Mouse (Mus musculus): ENCODE data around the gene Spsb3. TPM values are rescaled to one million over a fixed set of nuclear protein-coding genes. Genes with fewer than 3 reads are reported as not detected.

Gene Spsb3
- polyA plus RNA-seq, 1 experiment from 2014 or later: 32.9 TPM

GRCm38 (mm10) chr17:24903767-24904166 lies 17.3 kb downstream of the Spsb3 start:
- no peak overlapping the region for H3K4me3 ChIP-seq (ENCODE audit: low read depth, low read length)
- ATAC-seq (ENCODE audit: insufficient number of reproducible peaks, insufficient read depth, low FRiP score, low read depth): no peak
- no peak overlapping the region for H3K27ac ChIP-seq (ENCODE audit: low read length)
- no peak overlapping the region for H3K9ac ChIP-seq (replicated peaks; ENCODE audit: low read depth, low read length)
- no peaks in the 10 kb centered on the region for H3K27me3 ChIP-seq (ENCODE audit: control insufficient read depth, insufficient read depth, low read length)
- H3K4me2 ChIP-seq (replicated peaks; ENCODE audit: low read depth, low read length): no peak overlapping the region
- no peaks in the 10 kb centered on the region for H3K9me3 ChIP-seq (ENCODE audit: control insufficient read depth, low read depth, low read length)
- no peaks in the 10 kb centered on the region for H3K4me1 ChIP-seq (ENCODE audit: control insufficient read depth, insufficient read depth, low read length)
- peaks cover 96% of the 10 kb centered on the region for H3K36me3 ChIP-seq (ENCODE audit: control insufficient read depth, insufficient read depth, low read length)
- 83% methylated on average over 9 of the region's 9 CpGs for WGBS

- WGBS: 93% methylated on average over 2 of the region's 2 CpGs
- peaks cover 88% of the 10 kb centered on the region for H3K36me3 ChIP-seq (ENCODE audit: control insufficient read depth, insufficient read depth, low read length)
- no peak overlapping the region for H3K4me2 ChIP-seq (replicated peaks; ENCODE audit: low read depth, low read length)
- H3K27me3 ChIP-seq (ENCODE audit: control insufficient read depth, insufficient read depth, low read length): no peaks in the 10 kb centered on the region
- no peak overlapping the region for H3K4me3 ChIP-seq (ENCODE audit: low read depth, low read length)
- no peak overlapping the region for H3K27ac ChIP-seq (ENCODE audit: low read length)
- H3K4me1 ChIP-seq (ENCODE audit: control insufficient read depth, insufficient read depth, low read length): no peaks in the 10 kb centered on the region
- no peak overlapping the region for H3K9ac ChIP-seq (replicated peaks; ENCODE audit: low read depth, low read length)
- no peak for ATAC-seq (ENCODE audit: insufficient number of reproducible peaks, insufficient read depth, low FRiP score, low read depth)
- H3K9me3 ChIP-seq (ENCODE audit: control insufficient read depth, low read depth, low read length): no peaks in the 10 kb centered on the region
These were observed 21.1 kb downstream of the Spsb3 start for GRCm38 (mm10) chr17:24907591-24907990.

- ATAC-seq (ENCODE audit: insufficient number of reproducible peaks, insufficient read depth, low FRiP score, low read depth): no peak
- Histone ChIP-seq H3K27ac (ENCODE audit: low read length) (no peak overlapping the region), H3K4me1 (ENCODE audit: control insufficient read depth, insufficient read depth, low read length) (no peaks in the 10 kb centered on the region), H3K27me3 (ENCODE audit: control insufficient read depth, insufficient read depth, low read length) (no peaks in the 10 kb centered on the region), H3K36me3 (ENCODE audit: control insufficient read depth, insufficient read depth, low read length) (peaks cover 83% of the 10 kb centered on the region), H3K4me3 (ENCODE audit: low read depth, low read length) (no peak overlapping the region), H3K9ac (replicated peaks; ENCODE audit: low read depth, low read length) (no peak overlapping the region), H3K4me2 (replicated peaks; ENCODE audit: low read depth, low read length) (no peak overlapping the region), H3K9me3 (ENCODE audit: control insufficient read depth, low read depth, low read length) (no peaks in the 10 kb centered on the region)
These were observed 27.5 kb downstream of the Spsb3 start for GRCm38 (mm10) chr17:24913984-24914383.

GRCm38 (mm10) chr17:24923246-24923645 lies 36.8 kb downstream of the Spsb3 start:
- WGBS: 100% methylated on average over 1 of the region's 1 CpGs

GRCm38 (mm10) chr17:24929506-24929905 lies 43.1 kb downstream of the Spsb3 start:
- Histone ChIP-seq H3K4me3 (ENCODE audit: low read depth, low read length) (no peak overlapping the region), H3K27ac (ENCODE audit: low read length) (no peak overlapping the region), H3K4me1 (ENCODE audit: control insufficient read depth, insufficient read depth, low read length) (peaks cover under 1% of the 10 kb centered on the region; the same call in 1 of the 2 replicates), H3K9ac (replicated peaks; ENCODE audit: low read depth, low read length) (no peak overlapping the region), H3K27me3 (ENCODE audit: control insufficient read depth, insufficient read depth, low read length) (no peaks in the 10 kb centered on the region), H3K4me2 (replicated peaks; ENCODE audit: low read depth, low read length) (no peak overlapping the region), H3K9me3 (ENCODE audit: control insufficient read depth, low read depth, low read length) (no peaks in the 10 kb centered on the region), H3K36me3 (ENCODE audit: control insufficient read depth, insufficient read depth, low read length) (peaks cover 27% of the 10 kb centered on the region)
- ATAC-seq (ENCODE audit: insufficient number of reproducible peaks, insufficient read depth, low FRiP score, low read depth): no peak
- WGBS: 90% methylated on average over 1 of the region's 1 CpGs

More at GRCm38 (mm10) chr17:24923246-24923645, 36.8 kb downstream of the Spsb3 start:
- H3K36me3 ChIP-seq (ENCODE audit: control insufficient read depth, insufficient read depth, low read length): peaks cover 86% of the 10 kb centered on the region
- no peak overlapping the region for H3K4me2 ChIP-seq (replicated peaks; ENCODE audit: low read depth, low read length)
- H3K4me3 ChIP-seq (ENCODE audit: low read depth, low read length): no peak overlapping the region
- ATAC-seq (ENCODE audit: insufficient number of reproducible peaks, insufficient read depth, low FRiP score, low read depth): no peak
- no peaks in the 10 kb centered on the region for H3K4me1 ChIP-seq (ENCODE audit: control insufficient read depth, insufficient read depth, low read length)
- no peaks in the 10 kb centered on the region for H3K27me3 ChIP-seq (ENCODE audit: control insufficient read depth, insufficient read depth, low read length)
- no peak overlapping the region for H3K27ac ChIP-seq (ENCODE audit: low read length)
- H3K9me3 ChIP-seq (ENCODE audit: control insufficient read depth, low read depth, low read length): no peaks in the 10 kb centered on the region
- H3K9ac ChIP-seq (replicated peaks; ENCODE audit: low read depth, low read length): no peak overlapping the region

GRCm38 (mm10) chr17:24932431-24932830 lies 46.0 kb downstream of the Spsb3 start:
- WGBS: 96% methylated on average over 4 of the region's 4 CpGs
- H3K4me1 ChIP-seq (ENCODE audit: control insufficient read depth, insufficient read depth, low read length): peaks cover 15% of the 10 kb centered on the region

GRCm38 (mm10) chr17:24933163-24933562 lies 46.7 kb downstream of the Spsb3 start:
- Histone ChIP-seq H3K9ac (replicated peaks; ENCODE audit: low read depth, low read length) (no peak overlapping the region), H3K27ac (ENCODE audit: low read length) (no peak overlapping the region), H3K9me3 (ENCODE audit: control insufficient read depth, low read depth, low read length) (no peaks in the 10 kb centered on the region), H3K27me3 (ENCODE audit: control insufficient read depth, insufficient read depth, low read length) (no peaks in the 10 kb centered on the region), H3K36me3 (ENCODE audit: control insufficient read depth, insufficient read depth, low read length) (no peaks in the 10 kb centered on the region), H3K4me3 (ENCODE audit: low read depth, low read length) (no peak overlapping the region), H3K4me2 (replicated peaks; ENCODE audit: low read depth, low read length) (no peak overlapping the region), H3K4me1 (ENCODE audit: control insufficient read depth, insufficient read depth, low read length) (peaks cover 15% of the 10 kb centered on the region)
- ATAC-seq (ENCODE audit: insufficient number of reproducible peaks, insufficient read depth, low FRiP score, low read depth): no peak
- 78% methylated on average over 4 of the region's 4 CpGs for WGBS

More at GRCm38 (mm10) chr17:24932431-24932830, 46.0 kb downstream of the Spsb3 start:
- Histone ChIP-seq H3K4me2 (replicated peaks; ENCODE audit: low read depth, low read length) (no peak overlapping the region), H3K27ac (ENCODE audit: low read length) (no peak overlapping the region), H3K4me3 (ENCODE audit: low read depth, low read length) (no peak overlapping the region), H3K36me3 (ENCODE audit: control insufficient read depth, insufficient read depth, low read length) (peaks cover 4% of the 10 kb centered on the region; the same call in 1 of the 2 replicates), H3K9me3 (ENCODE audit: control insufficient read depth, low read depth, low read length) (no peaks in the 10 kb centered on the region), H3K27me3 (ENCODE audit: control insufficient read depth, insufficient read depth, low read length) (no peaks in the 10 kb centered on the region), H3K9ac (replicated peaks; ENCODE audit: low read depth, low read length) (no peak overlapping the region)
- ATAC-seq (ENCODE audit: insufficient number of reproducible peaks, insufficient read depth, low FRiP score, low read depth): no peak

GRCm38 (mm10) chr17:24934926-24935325 lies 48.5 kb downstream of the Spsb3 start:
- no peaks in the 10 kb centered on the region for H3K36me3 ChIP-seq (ENCODE audit: control insufficient read depth, insufficient read depth, low read length)
- 0 out of 2 replicates have a peak overlapping the region, but pooled peaks have one; percentile 54 for H3K9ac ChIP-seq (replicated peaks; ENCODE audit: low read depth, low read length)
- peak overlapping the region; percentile 65; the same call in 1 of the 2 replicates for H3K4me3 ChIP-seq (ENCODE audit: low read depth, low read length)
- H3K4me2 ChIP-seq (replicated peaks; ENCODE audit: low read depth, low read length): peak overlapping the region; percentile 58
- no peaks in the 10 kb centered on the region for H3K9me3 ChIP-seq (ENCODE audit: control insufficient read depth, low read depth, low read length)
- no peak for ATAC-seq (ENCODE audit: insufficient number of reproducible peaks, insufficient read depth, low FRiP score, low read depth)
- H3K27ac ChIP-seq (ENCODE audit: low read length): no peak overlapping the region
- no peaks in the 10 kb centered on the region for H3K27me3 ChIP-seq (ENCODE audit: control insufficient read depth, insufficient read depth, low read length)
- 72% methylated on average over 4 of the region's 4 CpGs for WGBS
- peaks cover 15% of the 10 kb centered on the region for H3K4me1 ChIP-seq (ENCODE audit: control insufficient read depth, insufficient read depth, low read length)

- peaks cover 15% of the 10 kb centered on the region for H3K4me1 ChIP-seq (ENCODE audit: control insufficient read depth, insufficient read depth, low read length)
- H3K27ac ChIP-seq (ENCODE audit: low read length): no peak overlapping the region
- H3K36me3 ChIP-seq (ENCODE audit: control insufficient read depth, insufficient read depth, low read length): no peaks in the 10 kb centered on the region
- H3K4me3 ChIP-seq (ENCODE audit: low read depth, low read length): peak overlapping the region; percentile 65
- H3K9ac ChIP-seq (replicated peaks; ENCODE audit: low read depth, low read length): peak overlapping the region; percentile 54
- H3K4me2 ChIP-seq (replicated peaks; ENCODE audit: low read depth, low read length): peak overlapping the region; percentile 58
- ATAC-seq (ENCODE audit: insufficient number of reproducible peaks, insufficient read depth, low FRiP score, low read depth): no peak
- no peaks in the 10 kb centered on the region for H3K27me3 ChIP-seq (ENCODE audit: control insufficient read depth, insufficient read depth, low read length)
- H3K9me3 ChIP-seq (ENCODE audit: control insufficient read depth, low read depth, low read length): no peaks in the 10 kb centered on the region
These were observed 49.2 kb downstream of the Spsb3 start for GRCm38 (mm10) chr17:24935666-24936065.
